Mouse (Mus musculus): Measurements from ENCODE around the gene Zbtb4.

GRCm38 (mm10) chr11:69795983-69796435 lies 30.3 kb downstream of the Zbtb4 start:
- TF ChIP-seq CTCF (conservative IDR thresholded peaks at IDR 0.05; ENCODE audit: low read length): no peak
- no peak for TF ChIP-seq POU5F1 (IDR thresholded peaks at IDR 0.05; ENCODE audit: borderline replicate concordance, low read length)
- TF ChIP-seq NANOG (IDR thresholded peaks at IDR 0.05; ENCODE audit: borderline replicate concordance, low read length): no peak
